Mouse (Mus musculus): ENCODE data around the gene Crybb3. TPM values are rescaled to one million over a fixed set of nuclear protein-coding genes. Genes with fewer than 3 reads are reported as not detected.
A peak's percentile ranks its signal among the peaks of the same experiment; 100 is the strongest.

Gene Crybb3
- 1.1 and 2.1 TPM in 2 replicates for polyA plus RNA-seq (2014; fragmentation: Nextera tagmentation; extraction: Ambion mirVana)

DNA sequence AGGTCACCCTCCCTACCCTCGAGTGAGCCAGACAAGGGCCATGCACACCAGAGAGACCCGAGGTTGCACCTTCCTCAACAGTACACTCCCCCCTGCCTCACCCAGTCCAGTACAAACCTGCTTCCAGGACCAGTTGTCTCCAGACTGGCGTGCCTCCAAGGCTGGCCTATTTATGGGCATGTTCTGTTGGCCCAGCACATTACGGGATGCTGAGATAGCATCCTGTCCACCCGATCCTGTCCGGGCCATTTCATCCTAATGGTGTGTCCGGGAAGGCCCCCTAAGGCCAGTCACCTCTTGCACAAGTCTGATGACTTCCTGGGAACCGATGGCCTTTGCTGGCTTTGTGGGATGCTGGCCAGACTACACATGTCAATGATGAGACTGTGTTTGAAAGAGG lies at the start of gene Crybb3:
Gene Crybb3 (minus strand): TSS at position 146 of the 400 bp plus-strand sequence.
- 74% methylated on average over 8 of the region's 8 CpGs for WGBS

DNA sequence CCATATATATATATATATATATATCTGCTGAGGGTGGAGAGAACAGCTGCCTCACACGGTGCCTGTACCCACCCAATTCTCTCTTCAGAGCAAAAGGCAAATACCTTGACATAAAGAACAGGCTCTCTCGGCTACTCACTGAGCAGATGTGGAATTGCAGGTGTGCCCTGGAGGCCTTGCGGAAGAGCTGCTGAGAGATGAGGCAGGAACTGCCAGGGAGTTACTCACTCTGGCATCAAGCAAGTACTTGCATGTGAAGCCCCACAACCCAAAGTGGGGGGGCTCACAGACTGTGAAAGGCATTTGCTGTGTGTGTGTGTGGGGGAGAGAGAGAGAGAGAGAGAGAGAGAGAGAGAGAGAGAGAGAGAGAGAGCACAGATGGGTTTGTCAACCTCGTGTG lies 47.0 kb upstream of the Crybb3 start:
- Histone ChIP-seq H3K4me3 (ENCODE audit: low read depth, low read length) (no peak overlapping the region), H3K27ac (ENCODE audit: low read length) (no peak overlapping the region), H3K27me3 (ENCODE audit: control insufficient read depth, insufficient read depth, low read length) (no peaks in the 10 kb centered on the region), H3K9me3 (ENCODE audit: control insufficient read depth, low read depth, low read length) (no peaks in the 10 kb centered on the region), H3K4me2 (replicated peaks; ENCODE audit: low read depth, low read length) (no peak overlapping the region), H3K36me3 (ENCODE audit: control insufficient read depth, insufficient read depth, low read length) (no peaks in the 10 kb centered on the region), H3K4me1 (ENCODE audit: control insufficient read depth, insufficient read depth, low read length) (peaks cover 17% of the 10 kb centered on the region; the same call in 1 of the 2 replicates), H3K9ac (replicated peaks; ENCODE audit: low read depth, low read length) (no peak overlapping the region)
- 44% methylated on average over 4 of the region's 4 CpGs for WGBS
- no peak for ATAC-seq (ENCODE audit: insufficient number of reproducible peaks, insufficient read depth, low FRiP score, low read depth)

More for the DNA sequence above, at the start of gene Crybb3:
- Histone ChIP-seq H3K4me1 (ENCODE audit: control insufficient read depth, insufficient read depth, low read length) (no peaks in the 10 kb centered on the region), H3K27ac (ENCODE audit: low read length) (no peak within 1 kb of the TSS), H3K36me3 (ENCODE audit: control insufficient read depth, insufficient read depth, low read length) (no peaks in the 10 kb centered on the region), H3K9ac (replicated peaks; ENCODE audit: low read depth, low read length) (no peak within 1 kb of the TSS), H3K27me3 (ENCODE audit: control insufficient read depth, insufficient read depth, low read length) (no peaks in the 10 kb centered on the region), H3K4me2 (replicated peaks; ENCODE audit: low read depth, low read length) (no peak within 1 kb of the TSS), H3K4me3 (ENCODE audit: low read depth, low read length) (no peak within 1 kb of the TSS), H3K9me3 (ENCODE audit: control insufficient read depth, low read depth, low read length) (no peaks in the 10 kb centered on the region; the same call in 1 of the 2 replicates)
- ATAC-seq (ENCODE audit: insufficient number of reproducible peaks, insufficient read depth, low FRiP score, low read depth), result no peak

- Histone ChIP-seq H3K4me3 (ENCODE audit: low read depth, low read length) (no peak overlapping the region), H3K27me3 (ENCODE audit: control insufficient read depth, insufficient read depth, low read length) (no peaks in the 10 kb centered on the region), H3K27ac (ENCODE audit: low read length) (no peak overlapping the region), H3K4me1 (ENCODE audit: control insufficient read depth, insufficient read depth, low read length) (peaks cover 15% of the 10 kb centered on the region; the same call in 1 of the 2 replicates), H3K9me3 (ENCODE audit: control insufficient read depth, low read depth, low read length) (no peaks in the 10 kb centered on the region), H3K4me2 (replicated peaks; ENCODE audit: low read depth, low read length) (no peak overlapping the region), H3K36me3 (ENCODE audit: control insufficient read depth, insufficient read depth, low read length) (no peaks in the 10 kb centered on the region), H3K9ac (replicated peaks; ENCODE audit: low read depth, low read length) (no peak overlapping the region)
- WGBS, result 92% methylated on average over 12 of the region's 12 CpGs
- no peak for ATAC-seq (ENCODE audit: insufficient number of reproducible peaks, insufficient read depth, low FRiP score, low read depth)
Observed at GRCm38 (mm10) chr5:113126476-113126875, 45.1 kb upstream of the Crybb3 start.

- no peaks in the 10 kb centered on the region for H3K36me3 ChIP-seq (ENCODE audit: control insufficient read depth, insufficient read depth, low read length)
- no peak overlapping the region for H3K4me3 ChIP-seq (ENCODE audit: low read depth, low read length)
- ATAC-seq (ENCODE audit: insufficient number of reproducible peaks, insufficient read depth, low FRiP score, low read depth), result no peak
- peaks cover 32% of the 10 kb centered on the region; the same call in 1 of the 2 replicates for H3K4me1 ChIP-seq (ENCODE audit: control insufficient read depth, insufficient read depth, low read length)
- no peak overlapping the region for H3K27ac ChIP-seq (ENCODE audit: low read length)
- 69% methylated on average over 10 of the region's 10 CpGs for WGBS
- H3K9ac ChIP-seq (replicated peaks; ENCODE audit: low read depth, low read length), result no peak overlapping the region
- H3K4me2 ChIP-seq (replicated peaks; ENCODE audit: low read depth, low read length), result no peak overlapping the region
- no peaks in the 10 kb centered on the region for H3K9me3 ChIP-seq (ENCODE audit: control insufficient read depth, low read depth, low read length)
- H3K27me3 ChIP-seq (ENCODE audit: control insufficient read depth, insufficient read depth, low read length), result no peaks in the 10 kb centered on the region
Observed at GRCm38 (mm10) chr5:113123693-113124092, 42.3 kb upstream of the Crybb3 start.

DNA sequence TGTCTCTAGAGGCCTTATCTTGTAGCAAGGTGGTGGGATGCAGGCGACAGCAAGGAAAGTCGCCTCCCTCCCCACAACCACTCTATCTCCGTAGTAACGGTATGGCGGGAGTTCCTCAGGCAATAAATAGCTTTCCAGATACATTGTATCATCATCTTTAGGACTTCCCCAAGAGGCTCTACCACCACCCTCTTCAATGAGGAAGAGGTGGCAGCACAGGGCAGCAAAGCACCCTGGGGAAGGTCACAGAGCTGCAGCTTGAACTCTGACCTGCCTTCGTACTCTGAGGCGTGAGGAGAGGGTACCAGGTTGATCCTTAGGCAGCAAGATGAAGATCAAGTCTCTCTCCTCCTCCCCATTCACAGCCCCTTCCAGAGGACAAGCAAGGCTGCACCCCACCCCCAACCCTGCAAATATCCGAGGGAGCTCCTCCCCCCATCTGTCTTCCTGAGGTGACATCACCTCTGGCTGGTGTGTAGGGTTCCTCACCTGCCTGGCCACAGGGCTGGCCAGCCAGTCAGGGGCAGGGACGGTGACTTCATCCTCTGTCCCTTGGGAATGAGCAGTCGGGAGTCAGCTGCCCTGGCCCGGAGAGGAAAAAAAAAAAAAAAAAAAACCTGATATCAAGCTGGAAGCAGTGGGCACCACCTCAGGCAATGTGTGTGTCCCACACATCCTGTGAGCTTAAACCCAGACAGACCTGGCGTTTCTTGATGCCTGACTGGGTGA lies 41.1 kb upstream of the Crybb3 start:
- no peak overlapping the region for H3K9ac ChIP-seq (replicated peaks; ENCODE audit: low read depth, low read length)
- 38% methylated on average over 12 of the region's 12 CpGs for whole genome bisulfite sequencing
- no peak overlapping the region for H3K4me2 ChIP-seq (replicated peaks; ENCODE audit: low read depth, low read length)
- no peak overlapping the region for H3K4me3 ChIP-seq (ENCODE audit: low read depth, low read length)
- no peak for ATAC-seq (ENCODE audit: insufficient number of reproducible peaks, insufficient read depth, low FRiP score, low read depth)
- no peak overlapping the region for H3K27ac ChIP-seq (ENCODE audit: low read length)
- H3K27me3 ChIP-seq (ENCODE audit: control insufficient read depth, insufficient read depth, low read length), result no peaks in the 10 kb centered on the region
- no peaks in the 10 kb centered on the region for H3K9me3 ChIP-seq (ENCODE audit: control insufficient read depth, low read depth, low read length)
- no peaks in the 10 kb centered on the region for H3K36me3 ChIP-seq (ENCODE audit: control insufficient read depth, insufficient read depth, low read length)
- H3K4me1 ChIP-seq (ENCODE audit: control insufficient read depth, insufficient read depth, low read length), result peaks cover 33% of the 10 kb centered on the region; the same call in 1 of the 2 replicates

DNA sequence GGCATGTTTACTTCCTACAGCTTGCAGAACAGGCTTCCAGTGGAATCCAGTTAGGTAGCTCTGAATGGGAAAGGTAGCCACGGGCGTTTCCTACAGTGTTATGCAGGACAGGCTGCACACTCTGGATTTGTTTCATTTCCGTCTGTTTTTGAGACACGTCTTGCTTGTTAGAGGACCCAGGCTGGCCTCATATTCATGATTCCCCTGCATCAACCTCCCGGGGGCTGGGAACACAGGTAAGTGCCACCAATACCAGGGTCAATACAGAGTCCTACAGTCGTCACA lies 40.1 kb upstream of the Crybb3 start:
- no peak overlapping the region for H3K4me3 ChIP-seq (ENCODE audit: low read depth, low read length)
- H3K4me1 ChIP-seq (ENCODE audit: control insufficient read depth, insufficient read depth, low read length), result peaks cover 29% of the 10 kb centered on the region; the same call in 1 of the 2 replicates
- H3K36me3 ChIP-seq (ENCODE audit: control insufficient read depth, insufficient read depth, low read length), result no peaks in the 10 kb centered on the region
- ATAC-seq (ENCODE audit: insufficient number of reproducible peaks, insufficient read depth, low FRiP score, low read depth), result 0 out of 2 replicates have a peak, but pooled peaks have one; percentile 65
- H3K4me2 ChIP-seq (replicated peaks; ENCODE audit: low read depth, low read length), result no peak overlapping the region
- H3K9me3 ChIP-seq (ENCODE audit: control insufficient read depth, low read depth, low read length), result no peaks in the 10 kb centered on the region
- H3K9ac ChIP-seq (replicated peaks; ENCODE audit: low read depth, low read length), result no peak overlapping the region
- H3K27me3 ChIP-seq (ENCODE audit: control insufficient read depth, insufficient read depth, low read length), result no peaks in the 10 kb centered on the region
- WGBS, result 52% methylated on average over 6 of the region's 6 CpGs
- H3K27ac ChIP-seq (ENCODE audit: low read length), result peak overlapping the region; percentile 84

DNA sequence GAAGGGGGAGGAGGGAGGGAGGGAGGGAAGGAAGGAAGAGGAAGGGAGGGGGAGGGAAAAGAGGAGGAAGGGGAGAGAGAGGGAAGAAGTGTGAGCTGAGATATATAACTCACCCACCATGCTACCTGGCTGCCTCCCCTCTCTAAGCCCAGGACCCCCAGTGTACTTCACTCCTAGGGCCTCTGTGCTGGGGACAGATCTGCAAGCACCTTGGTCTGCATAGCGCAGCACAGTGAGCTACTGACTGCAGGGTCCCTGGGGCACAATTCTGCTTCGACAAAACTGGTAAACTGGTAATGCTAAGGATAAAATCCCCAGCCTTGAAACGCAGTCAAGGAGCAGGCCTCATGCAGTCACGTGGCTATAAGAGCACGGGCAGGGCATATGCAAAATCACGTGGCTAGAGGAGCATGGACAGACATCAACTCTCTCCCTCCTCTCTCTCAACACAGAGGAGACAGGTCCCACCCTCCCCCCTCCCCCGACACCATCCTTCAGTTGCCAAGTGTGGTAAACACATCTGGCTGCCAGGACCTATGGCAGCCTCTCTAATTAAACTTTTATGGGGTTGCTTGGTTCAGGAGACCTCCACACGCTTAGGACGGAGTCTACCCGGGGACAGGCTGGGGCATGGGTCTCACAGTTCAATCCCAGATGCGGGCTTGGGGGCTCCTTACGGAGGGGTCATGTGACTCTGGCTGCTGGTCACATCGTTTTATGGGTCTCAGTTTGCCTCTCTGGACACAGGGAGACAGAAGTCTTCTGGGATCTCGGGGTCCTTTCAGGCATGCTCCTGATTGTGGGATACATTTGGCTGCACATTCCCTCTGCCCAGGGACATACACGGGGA lies 39.6 kb upstream of the Crybb3 start:
- Histone ChIP-seq H3K9ac (replicated peaks; ENCODE audit: low read depth, low read length) (no peak overlapping the region), H3K4me1 (ENCODE audit: control insufficient read depth, insufficient read depth, low read length) (peaks cover 29% of the 10 kb centered on the region; the same call in 1 of the 2 replicates), H3K36me3 (ENCODE audit: control insufficient read depth, insufficient read depth, low read length) (no peaks in the 10 kb centered on the region), H3K27me3 (ENCODE audit: control insufficient read depth, insufficient read depth, low read length) (no peaks in the 10 kb centered on the region), H3K4me3 (ENCODE audit: low read depth, low read length) (no peak overlapping the region), H3K27ac (ENCODE audit: low read length) (peak overlapping the region; percentile 62; the same call in 1 of the 2 replicates), H3K9me3 (ENCODE audit: control insufficient read depth, low read depth, low read length) (no peaks in the 10 kb centered on the region), H3K4me2 (replicated peaks; ENCODE audit: low read depth, low read length) (no peak overlapping the region)
- WGBS, result 19% methylated on average over 15 of the region's 15 CpGs
- no peak for ATAC-seq (ENCODE audit: insufficient number of reproducible peaks, insufficient read depth, low FRiP score, low read depth)

DNA sequence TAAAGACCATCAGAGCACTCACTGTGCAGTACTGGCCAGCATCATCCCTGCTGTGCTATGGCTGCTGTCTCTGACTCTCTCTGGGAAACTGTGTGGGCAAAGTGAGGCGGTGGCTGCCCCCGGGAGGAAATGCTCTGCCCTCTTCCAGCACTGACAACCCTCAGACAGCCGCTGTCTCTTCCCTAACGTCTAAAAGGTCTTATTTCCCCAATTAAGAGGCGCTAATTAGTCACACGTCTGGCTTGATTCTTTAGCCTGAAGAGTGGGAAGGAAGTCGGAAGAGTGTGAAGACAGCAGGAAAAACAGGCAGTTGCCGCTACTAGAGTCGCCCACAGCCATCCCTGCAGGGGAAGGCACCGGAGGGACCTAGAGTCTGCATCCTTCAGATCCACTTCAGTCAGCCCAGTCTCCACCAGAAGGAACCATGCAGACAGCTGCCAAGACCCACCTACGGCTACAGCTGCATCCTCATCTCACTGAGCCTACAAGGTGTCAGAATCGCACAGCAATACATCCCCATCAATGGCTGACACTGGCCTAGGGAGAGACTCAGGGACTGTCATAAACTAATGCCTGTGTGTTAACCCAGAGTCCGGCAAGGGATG lies 38.6 kb upstream of the Crybb3 start:
- 46% methylated on average over 13 of the region's 13 CpGs for WGBS
- Histone ChIP-seq H3K9me3 (ENCODE audit: control insufficient read depth, low read depth, low read length) (no peaks in the 10 kb centered on the region), H3K4me1 (ENCODE audit: control insufficient read depth, insufficient read depth, low read length) (peaks cover 29% of the 10 kb centered on the region; the same call in 1 of the 2 replicates), H3K27ac (ENCODE audit: low read length) (no peak overlapping the region), H3K9ac (replicated peaks; ENCODE audit: low read depth, low read length) (no peak overlapping the region), H3K4me3 (ENCODE audit: low read depth, low read length) (no peak overlapping the region), H3K27me3 (ENCODE audit: control insufficient read depth, insufficient read depth, low read length) (no peaks in the 10 kb centered on the region), H3K4me2 (replicated peaks; ENCODE audit: low read depth, low read length) (no peak overlapping the region), H3K36me3 (ENCODE audit: control insufficient read depth, insufficient read depth, low read length) (no peaks in the 10 kb centered on the region)
- no peak for ATAC-seq (ENCODE audit: insufficient number of reproducible peaks, insufficient read depth, low FRiP score, low read depth)

Data from stomach, embryonic 14.5 days (tissue).